Mouse (Mus musculus): ENCODE data around the gene Zfp879.

Gene Zfp879

GRCm38 (mm10) chr11:50841023-50841735, at the start of gene Zfp879:
Gene Zfp879 (minus strand): TSS chr11:50841552.
- peak; percentile 87 for DNase-seq (ENCODE audit: low read depth, low spot score)

GRCm38 (mm10) chr11:50887390-50888128, 46.2 kb upstream of the Zfp879 start, which contains the start of gene Zfp454:
Gene Zfp454 (minus strand): TSS chr11:50887651.
- peak; percentile 80 for DNase-seq (ENCODE audit: low read depth, low spot score)

GRCm38 (mm10) chr11:50886933-50887293, 45.6 kb upstream of the Zfp879 start:
- DNase-seq (ENCODE audit: low read depth, low spot score): no peak

- DNase-seq (ENCODE audit: low read depth, low spot score): no peak
Measured at GRCm38 (mm10) chr11:50886231-50886932, 45.0 kb upstream of the Zfp879 start.

GRCm38 (mm10) chr11:50883756-50884155, 42.4 kb upstream of the Zfp879 start:
- no peak for DNase-seq (ENCODE audit: low read depth, low spot score)

GRCm38 (mm10) chr11:50878641-50879040, 37.3 kb upstream of the Zfp879 start:
- no peak for DNase-seq (ENCODE audit: low read depth, low spot score)

GRCm38 (mm10) chr11:50850989-50851601, 9.7 kb upstream of the Zfp879 start:
- no peak for DNase-seq (ENCODE audit: low read depth, low spot score)

GRCm38 (mm10) chr11:50850177-50850735, 8.9 kb upstream of the Zfp879 start, which contains the start of gene Grm6:
Gene Grm6 (plus strand): TSS chr11:50850685.
- no peak for DNase-seq (ENCODE audit: low read depth, low spot score)

GRCm38 (mm10) chr11:50849310-50849709, 8.0 kb upstream of the Zfp879 start:
- DNase-seq (ENCODE audit: low read depth, low spot score): no peak

GRCm38 (mm10) chr11:50848520-50849137, 7.3 kb upstream of the Zfp879 start:
- DNase-seq (ENCODE audit: low read depth, low spot score): no peak

GRCm38 (mm10) chr11:50847047-50847446, 5.7 kb upstream of the Zfp879 start:
- DNase-seq (ENCODE audit: low read depth, low spot score): no peak

GRCm38 (mm10) chr11:50845951-50846350, 4.6 kb upstream of the Zfp879 start:
- no peak for DNase-seq (ENCODE audit: low read depth, low spot score)

GRCm38 (mm10) chr11:50835727-50836126, 5.6 kb downstream of the Zfp879 start:
- DNase-seq (ENCODE audit: low read depth, low spot score): no peak

GRCm38 (mm10) chr11:50827010-50827953, 14.1 kb downstream of the Zfp879 start, which contains the start of gene Zfp354c:
Gene Zfp354c (minus strand): TSS chr11:50827724.
- DNase-seq (ENCODE audit: low read depth, low spot score): peak; percentile 77

GRCm38 (mm10) chr11:50826214-50826613, 15.1 kb downstream of the Zfp879 start:
- DNase-seq (ENCODE audit: low read depth, low spot score): no peak

- DNase-seq (ENCODE audit: low read depth, low spot score): no peak
Measured at GRCm38 (mm10) chr11:50814233-50814632, 27.1 kb downstream of the Zfp879 start.

GRCm38 (mm10) chr11:50798836-50799235, 42.5 kb downstream of the Zfp879 start:
- no peak for DNase-seq (ENCODE audit: low read depth, low spot score)

- DNase-seq (ENCODE audit: low read depth, low spot score): no peak
Measured at GRCm38 (mm10) chr11:50797674-50798073, 43.7 kb downstream of the Zfp879 start.

All from retina, adult 2 months (tissue).